Mouse (Mus musculus): ENCODE data around the gene Dixdc1.

Dixdc1 gene

DNA sequence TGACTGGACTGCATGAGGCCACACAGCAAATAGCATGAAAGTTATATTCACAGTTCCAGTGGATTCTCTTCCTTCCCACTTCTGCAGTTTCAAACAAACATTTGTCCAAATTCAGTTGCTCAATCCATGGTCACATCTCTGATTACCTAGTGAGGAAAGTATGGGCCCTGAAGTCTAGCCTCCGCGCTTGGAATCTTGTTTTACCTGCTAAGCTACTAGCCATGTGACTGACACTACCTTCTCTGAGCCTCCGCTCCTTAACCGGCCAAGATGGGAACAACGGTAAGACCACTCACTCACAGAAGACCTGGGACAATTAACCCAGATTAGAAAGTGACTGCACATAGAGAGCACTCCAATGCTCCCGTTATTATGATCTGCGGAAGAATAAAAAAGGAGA, 6.5 kb upstream of the Dixdc1 start:
- no peak for DNase-seq (ENCODE audit: low read depth in 1 of 2, low spot score in 2 of 2)

GRCm38 (mm10) chr9:50742744-50743143, 3.4 kb upstream of the Dixdc1 start:
- no peak for DNase-seq (ENCODE audit: low read depth in 1 of 2, low spot score in 2 of 2)

- DNase-seq (ENCODE audit: low read depth in 1 of 2, low spot score in 2 of 2): no peak
These were observed 2.9 kb upstream of the Dixdc1 start for GRCm38 (mm10) chr9:50742261-50742660.

- no peak for DNase-seq (ENCODE audit: low read depth in 1 of 2, low spot score in 2 of 2)
These were observed 1.8 kb upstream of the Dixdc1 start for GRCm38 (mm10) chr9:50740867-50741784.

DNA sequence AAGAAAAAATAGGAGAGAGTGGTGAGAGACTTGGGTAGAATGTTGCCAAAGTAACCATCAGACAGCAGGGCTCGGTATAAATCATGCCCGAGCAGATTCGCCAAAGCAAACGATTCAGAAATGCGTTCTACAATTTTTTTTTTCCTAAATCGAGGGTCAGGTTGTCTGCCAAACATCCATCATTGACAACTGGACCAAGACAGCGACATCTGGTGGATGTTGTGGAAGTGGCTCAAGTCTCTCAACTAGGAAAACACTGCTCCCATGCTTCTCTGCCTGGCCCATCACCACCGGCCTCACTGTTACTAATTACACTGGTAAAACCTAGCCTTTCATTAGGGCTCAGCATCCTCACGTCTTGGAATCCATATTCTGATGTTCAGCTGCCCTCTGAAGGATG, 4.3 kb downstream of the Dixdc1 start:
- no peak for DNase-seq (ENCODE audit: low read depth in 1 of 2, low spot score in 2 of 2)

DNA sequence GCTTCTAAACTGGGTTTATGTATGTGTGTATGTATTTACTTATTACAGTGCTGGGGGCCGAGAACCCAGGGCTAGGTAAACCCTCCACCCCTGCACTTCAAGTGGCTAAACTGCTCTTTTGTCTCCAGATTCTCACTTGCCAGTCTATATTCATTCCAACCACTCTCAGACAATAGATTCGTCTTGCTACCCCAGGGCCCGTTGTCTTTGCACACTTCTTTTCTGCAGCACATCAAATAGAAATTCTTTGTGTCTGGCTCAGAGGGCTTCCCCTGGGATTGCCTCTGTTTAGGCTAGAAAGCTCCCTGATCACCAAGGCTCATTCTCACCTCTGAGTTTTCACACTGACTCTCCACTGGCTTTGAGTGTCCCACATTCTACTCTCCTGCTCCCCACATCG, 6.8 kb downstream of the Dixdc1 start:
- no peak for DNase-seq (ENCODE audit: low read depth in 1 of 2, low spot score in 2 of 2)

DNA sequence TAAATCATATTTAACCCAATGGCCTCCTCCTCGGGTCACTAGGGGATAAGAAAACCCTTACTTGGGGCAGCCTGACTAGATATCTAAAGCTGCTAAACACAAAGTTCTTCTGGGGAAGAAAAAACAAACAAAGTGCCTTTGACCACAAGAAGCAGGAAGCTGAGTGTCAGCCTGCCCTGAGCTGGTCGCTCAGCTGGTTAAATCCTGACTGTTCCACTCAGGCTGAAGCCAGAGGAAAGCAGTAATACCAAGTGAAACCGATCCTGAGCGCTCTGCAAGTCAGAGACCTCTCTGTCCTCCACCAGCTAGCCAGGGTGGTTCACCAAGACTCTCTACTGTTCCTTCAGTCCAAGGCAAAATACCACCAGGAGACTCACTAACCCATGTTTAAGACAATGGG, 9.7 kb downstream of the Dixdc1 start:
- DNase-seq (ENCODE audit: low read depth in 1 of 2, low spot score in 2 of 2): no peak

- no peak for DNase-seq (ENCODE audit: low read depth in 1 of 2, low spot score in 2 of 2)
These were observed 11.2 kb downstream of the Dixdc1 start for GRCm38 (mm10) chr9:50727925-50728651.

DNA sequence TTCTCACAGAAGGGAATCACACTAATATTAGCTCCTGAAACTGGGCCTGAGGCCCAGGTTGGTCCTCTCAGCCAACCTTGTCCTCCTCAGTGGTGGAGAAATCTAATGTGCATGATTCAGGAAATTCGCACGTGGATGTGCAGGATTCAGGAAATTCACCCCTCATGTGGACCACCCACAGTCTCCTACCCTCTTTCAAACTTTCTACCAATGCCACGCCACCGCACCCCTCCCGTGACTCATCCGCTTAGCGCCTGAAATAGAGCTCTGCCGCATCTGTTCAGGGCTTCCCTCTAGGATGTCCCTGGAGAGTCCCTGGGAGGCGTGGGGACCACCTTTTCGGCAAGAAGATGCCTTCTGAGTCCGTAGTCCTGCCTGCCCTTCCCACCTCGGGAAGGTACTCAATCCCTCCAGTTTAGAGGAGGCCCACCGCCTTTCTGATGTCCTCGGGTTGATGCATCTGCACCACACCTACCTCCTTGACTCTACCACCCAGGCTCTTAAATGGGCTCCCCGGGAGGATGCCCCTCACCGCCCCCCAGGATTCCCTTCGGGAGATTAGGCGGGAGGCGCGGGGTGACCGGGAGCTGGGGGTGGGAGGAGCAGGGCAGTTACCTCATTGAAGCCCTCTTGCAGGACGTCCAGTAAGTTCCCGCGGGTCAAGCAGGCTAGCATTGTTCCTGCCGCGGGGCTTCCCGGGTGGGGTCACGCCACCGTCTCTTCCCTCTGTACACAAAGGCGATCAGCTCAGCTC, 12.0 kb downstream of the Dixdc1 start:
- DNase-seq (ENCODE audit: low read depth in 1 of 2, low spot score in 2 of 2): no peak

DNA sequence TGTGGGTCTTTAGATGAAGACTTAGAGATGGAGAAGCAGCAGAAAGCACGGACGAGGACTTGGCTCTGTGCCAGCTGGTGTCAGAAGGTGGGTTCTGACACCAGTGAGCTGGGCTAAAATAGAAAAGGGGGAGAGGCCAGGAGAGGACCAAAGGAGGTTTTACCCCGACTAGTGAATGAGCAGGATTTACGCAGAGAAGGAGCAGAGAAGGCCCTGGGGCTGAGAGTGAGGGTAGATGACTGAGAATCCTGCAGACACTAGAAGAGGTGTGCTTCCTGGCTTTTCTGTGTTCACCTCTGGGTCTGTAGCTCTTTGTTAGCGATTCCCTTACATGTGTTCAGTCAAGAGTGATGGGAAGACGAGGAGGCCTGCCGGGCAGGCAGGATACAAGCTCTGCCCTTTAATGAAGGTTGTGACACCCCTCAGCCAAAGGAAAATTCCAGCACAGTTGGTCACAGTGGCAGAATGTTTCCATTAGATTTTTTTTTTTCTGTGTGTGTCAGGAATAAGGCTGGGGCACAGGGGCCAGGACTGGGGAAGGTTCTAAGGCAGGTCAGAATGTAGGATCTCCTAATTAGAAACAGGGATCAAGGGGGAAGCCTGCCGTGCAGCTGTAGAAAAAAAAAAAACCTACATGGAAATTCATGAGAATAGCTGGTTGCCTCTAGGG, 13.3 kb downstream of the Dixdc1 start:
- no peak for DNase-seq (ENCODE audit: low read depth in 1 of 2, low spot score in 2 of 2)

DNA sequence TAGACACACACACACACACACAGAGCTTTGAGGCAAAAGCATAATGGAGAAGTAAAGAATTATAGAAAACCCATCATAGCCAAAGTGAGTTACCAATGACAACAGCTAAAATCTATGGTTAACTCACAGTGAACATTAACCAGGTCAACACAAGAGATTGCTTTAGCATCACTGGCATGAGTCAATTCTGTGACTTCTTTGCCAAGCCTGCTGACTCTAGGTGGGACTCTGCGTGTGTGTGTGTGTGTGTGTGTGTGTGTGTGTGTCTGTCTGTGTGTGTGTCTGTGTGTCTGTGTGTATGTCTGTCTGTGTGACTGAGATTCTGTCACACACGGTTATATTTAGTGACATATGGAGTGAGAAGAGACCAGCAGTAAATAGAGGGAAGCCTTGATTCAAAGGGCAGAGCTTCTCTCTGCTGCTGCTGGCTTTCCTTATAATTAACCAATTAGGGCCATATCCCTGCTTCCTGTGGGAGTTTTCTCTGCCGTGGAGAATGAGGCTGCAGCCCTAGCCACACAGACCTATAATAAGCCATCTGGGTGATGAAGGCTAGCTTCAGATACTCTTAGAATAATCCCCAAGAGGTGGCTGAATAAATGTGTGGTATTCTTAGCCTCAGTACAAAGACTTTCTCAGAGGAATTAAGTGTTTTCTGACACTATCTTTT, 14.5 kb downstream of the Dixdc1 start:
- no peak for DNase-seq (ENCODE audit: low read depth in 1 of 2, low spot score in 2 of 2)

DNA sequence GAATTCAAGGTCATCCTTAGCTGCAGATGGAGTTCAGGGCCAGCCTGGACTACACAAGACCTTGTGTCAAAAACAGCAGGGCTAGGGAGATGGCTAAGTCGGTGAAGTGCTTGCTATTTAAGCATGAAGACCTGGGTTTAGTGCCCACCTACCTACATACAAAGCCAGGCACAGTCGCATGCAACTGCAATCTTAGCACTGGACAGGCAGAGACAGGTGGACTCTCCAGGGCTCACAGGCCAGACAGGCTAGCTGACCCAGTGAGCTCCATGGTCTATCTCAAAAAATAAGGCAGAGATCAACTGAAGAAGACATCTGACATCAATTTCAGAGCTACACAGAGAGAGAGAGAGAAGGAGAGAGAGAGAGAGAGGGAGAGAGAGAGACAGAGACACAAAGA, 15.2 kb downstream of the Dixdc1 start:
- no peak for DNase-seq (ENCODE audit: low read depth in 1 of 2, low spot score in 2 of 2)

DNA sequence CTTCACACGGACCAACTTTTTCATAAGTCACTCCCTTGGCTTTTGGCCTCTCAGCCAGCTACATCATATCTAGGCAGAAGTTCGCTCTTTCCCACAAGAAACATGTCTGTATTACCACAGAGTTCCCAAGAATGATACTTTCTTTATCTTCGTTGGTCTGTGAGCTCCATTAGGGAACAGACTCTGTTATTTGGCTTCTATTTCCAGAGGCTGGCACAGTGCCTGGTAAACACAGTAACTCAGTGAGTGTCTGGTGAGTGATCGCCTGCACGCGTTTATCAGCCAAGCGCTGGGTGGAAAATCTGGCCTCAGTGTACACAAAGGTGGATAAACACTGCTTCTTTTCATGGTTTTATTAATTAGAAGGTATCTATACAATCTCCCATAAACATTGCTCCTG, 15.9 kb downstream of the Dixdc1 start:
- DNase-seq (ENCODE audit: low read depth in 1 of 2, low spot score in 2 of 2): no peak

DNA sequence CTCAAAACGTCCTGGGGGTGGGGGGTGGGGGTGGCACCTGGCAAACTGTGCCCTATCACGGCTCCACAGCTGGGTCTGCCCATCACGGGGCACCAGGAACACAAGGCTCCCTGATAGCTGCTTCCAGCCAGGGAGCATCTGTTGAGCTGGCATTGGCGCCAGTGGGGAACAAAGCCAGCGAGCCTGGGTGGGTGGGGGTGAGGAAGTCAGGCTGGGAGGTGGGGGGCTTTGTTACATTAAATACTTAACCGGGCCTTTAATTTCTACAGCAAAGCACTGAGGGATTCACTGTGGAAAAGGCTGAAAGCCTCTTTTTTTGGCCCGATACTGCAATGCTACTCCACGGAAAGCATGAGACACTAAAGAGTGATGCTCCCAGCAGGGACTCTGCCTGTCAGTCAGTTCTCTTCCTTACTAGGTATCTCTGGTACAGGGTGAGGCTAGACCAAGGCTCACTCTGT, 16.8 kb downstream of the Dixdc1 start:
- DNase-seq (ENCODE audit: low read depth in 1 of 2, low spot score in 2 of 2): no peak

DNA sequence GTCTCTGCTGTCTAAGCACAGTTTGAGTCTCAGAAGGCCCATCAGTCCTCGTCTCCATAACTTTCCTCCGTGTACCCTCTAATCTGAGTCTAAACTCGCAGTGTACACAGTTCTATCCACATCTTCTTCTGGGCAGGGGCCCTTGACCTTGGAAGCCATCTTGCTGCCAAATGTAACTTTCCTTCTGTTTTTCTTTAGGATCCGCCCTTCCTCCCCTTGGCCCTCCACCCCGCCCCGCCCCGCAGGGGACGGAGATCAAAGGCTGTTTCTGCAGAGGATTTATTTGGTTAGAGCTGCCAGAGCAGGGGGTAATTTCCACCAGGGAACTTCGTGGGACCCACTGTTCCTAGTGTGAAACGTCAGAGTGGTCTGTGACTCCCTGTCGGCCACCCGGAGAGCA, 18.3 kb downstream of the Dixdc1 start:
- DNase-seq (ENCODE audit: low read depth in 1 of 2, low spot score in 2 of 2): no peak

GRCm38 (mm10) chr9:50718878-50719277, 20.4 kb downstream of the Dixdc1 start:
- DNase-seq (ENCODE audit: low read depth in 1 of 2, low spot score in 2 of 2): no peak

DNA sequence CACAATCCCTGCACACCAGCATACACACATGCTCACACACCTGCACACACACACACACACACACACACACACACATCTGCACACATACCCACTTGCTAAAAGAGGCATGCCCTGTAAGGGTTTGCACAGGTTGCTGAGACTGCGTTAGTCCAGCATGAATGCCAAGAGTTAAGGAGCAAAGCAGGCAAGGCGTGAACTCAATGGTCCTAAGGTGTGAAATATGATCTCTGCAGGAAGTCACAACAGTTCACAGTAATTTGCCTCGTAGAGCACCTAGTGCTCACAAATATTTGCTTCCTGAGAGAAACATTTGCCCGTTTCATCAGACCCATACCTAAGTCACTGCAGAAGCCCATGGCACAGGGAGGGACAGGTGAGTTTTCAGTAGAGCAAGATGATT, 25.1 kb downstream of the Dixdc1 start:
- DNase-seq (ENCODE audit: low read depth in 1 of 2, low spot score in 2 of 2): no peak

GRCm38 (mm10) chr9:50711337-50711736, 28.0 kb downstream of the Dixdc1 start:
- no peak for DNase-seq (ENCODE audit: low read depth in 1 of 2, low spot score in 2 of 2)

DNA sequence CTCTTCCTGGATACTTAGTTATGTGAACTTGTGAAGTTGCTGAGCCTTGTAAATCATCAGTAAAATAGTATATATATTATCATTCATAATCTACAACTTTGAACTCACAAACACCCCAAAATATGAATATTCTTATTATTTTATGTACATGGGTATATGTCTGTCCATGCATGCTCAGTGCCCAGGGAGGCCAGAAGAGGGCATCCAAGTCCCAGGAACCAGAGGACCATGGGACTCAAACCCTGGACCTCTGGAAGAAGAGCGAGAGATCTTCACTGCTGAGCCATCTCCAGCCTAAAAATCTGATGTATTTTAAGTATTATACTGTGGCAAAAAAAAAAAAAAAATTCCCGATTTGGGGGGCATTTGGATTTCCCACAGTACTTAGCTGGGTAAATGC, 30.2 kb downstream of the Dixdc1 start:
- no peak for DNase-seq (ENCODE audit: low read depth in 1 of 2, low spot score in 2 of 2)

GRCm38 (mm10) chr9:50704907-50705306, 34.4 kb downstream of the Dixdc1 start:
- no peak for DNase-seq (ENCODE audit: low read depth in 1 of 2, low spot score in 2 of 2)
